In the genomic region with DNA sequence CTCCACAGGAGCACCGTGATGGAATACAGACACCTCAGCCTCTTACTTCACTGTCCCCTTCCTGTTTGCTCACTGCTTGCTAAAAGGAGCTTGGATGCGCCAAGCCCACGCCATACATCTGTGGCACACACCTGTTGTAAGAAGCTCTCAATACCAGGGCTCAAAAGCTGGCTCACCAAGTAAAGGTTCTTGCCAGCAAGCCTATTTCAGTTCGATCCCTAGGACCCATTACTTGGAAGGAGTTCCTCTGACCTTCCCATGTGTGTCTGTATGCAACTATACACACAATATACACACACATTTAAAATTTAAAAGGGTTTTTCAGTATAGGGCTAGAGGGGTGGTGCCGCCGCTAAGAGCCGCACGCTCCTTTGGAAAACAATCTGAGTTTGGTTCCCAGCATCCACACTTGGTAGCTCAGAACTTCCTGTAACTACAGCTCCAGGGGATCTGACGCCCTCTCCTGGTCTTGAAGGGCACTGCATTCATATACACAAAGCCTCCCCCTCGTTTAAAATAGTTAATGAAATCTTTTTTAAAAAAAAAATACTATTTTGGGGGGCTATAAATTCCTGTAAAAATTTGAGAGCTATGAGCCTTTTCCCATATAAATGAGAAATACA, we compare ENCODE assay signal across 10 mouse cellular contexts. TPM values are rescaled to one million over a fixed set of nuclear protein-coding genes. Genes with fewer than 3 reads are reported as not detected.
A peak's percentile ranks its signal among the peaks of the same experiment; 100 is the strongest.
DNase-seq lines count a peak whose midpoint lies in the region; ATAC-seq and TF ChIP-seq lines count a peak whose summit lies in the region.
"Had no signal": no experiment of that assay in that cellular context is flagged by ENCODE, and none has a peak within 500 bp of the region (broad histone marks: within the 10 kb centered on the region; RNA-seq: fewer than 3 reads in every experiment).

No protein-coding gene starts in this region.

- H3K4me2 ChIP-seq in midbrain, embryonic 13.5 days (replicated peaks): peak overlapping the region; percentile 81; the same call in 1 of the 2 replicates
- H3K4me2 ChIP-seq in hindbrain, embryonic 14.5 days (replicated peaks): peak overlapping the region; percentile 84

- peaks cover 50% of the 10 kb centered on the region for H3K4me1 ChIP-seq in midbrain, embryonic 13.5 days (replicated peaks)
- peaks cover 46% of the 10 kb centered on the region for H3K4me1 ChIP-seq in midbrain, embryonic 10.5 days
- H3K4me1 ChIP-seq in hindbrain, embryonic 14.5 days (replicated peaks; ENCODE audit: control insufficient read depth, insufficient read depth, low read length): peaks cover 34% of the 10 kb centered on the region
- peaks cover 25% of the 10 kb centered on the region for H3K4me1 ChIP-seq in small intestine, adult 2 months (ENCODE audit: control insufficient read depth, insufficient read depth, insufficient read length, low read length)

- peaks cover 12% of the 10 kb centered on the region for H3K36me3 ChIP-seq in midbrain, embryonic 13.5 days
- peaks cover 51% of the 10 kb centered on the region for H3K36me3 ChIP-seq in midbrain, embryonic 10.5 days
- H3K36me3 ChIP-seq in hindbrain, embryonic 14.5 days (replicated peaks; ENCODE audit: control insufficient read depth, insufficient read depth): no peaks in the 10 kb centered on the region
- H3K36me3 ChIP-seq in small intestine, adult 2 months (ENCODE audit: control insufficient read depth, insufficient read depth, low read length): no peaks in the 10 kb centered on the region

- no peak overlapping the region for H3K9ac ChIP-seq in midbrain, embryonic 13.5 days (replicated peaks)
- H3K9ac ChIP-seq in hindbrain, embryonic 14.5 days: no peak overlapping the region

- no peak for DNase-seq in midbrain, embryonic 10.5 days (ENCODE audit: low spot score)
- peak; percentile 76 for DNase-seq in brain, adult 2 months (ENCODE audit: low read depth, low spot score)
- DNase-seq in hindbrain, embryonic 14.5 days (ENCODE audit: low spot score): no peak
- DNase-seq in heart, postnatal 25 days (ENCODE audit: low spot score): no peak

- no peak for TF ChIP-seq POLR2A in small intestine, adult 2 months (IDR thresholded peaks at IDR 0.05; ENCODE audit: low read depth, low read length)

- no peak overlapping the region for H3K4me3 ChIP-seq in midbrain, embryonic 13.5 days (replicated peaks)
- no peak overlapping the region for H3K4me3 ChIP-seq in midbrain, embryonic 10.5 days
- H3K4me3 ChIP-seq in hindbrain, embryonic 14.5 days (replicated peaks; ENCODE audit: low read length): no peak overlapping the region
- no peak overlapping the region for H3K4me3 ChIP-seq in small intestine, adult 2 months (ENCODE audit: low read depth, low read length)

- 88% methylated on average over 10 of the region's 10 CpGs for WGBS in midbrain, embryonic 13.5 days
- WGBS in midbrain, embryonic 10.5 days: 85% methylated on average over 10 of the region's 10 CpGs
- 87% methylated on average over 10 of the region's 10 CpGs for WGBS in hindbrain, embryonic 14.5 days
- 88% methylated on average over 10 of the region's 10 CpGs for WGBS in small intestine, adult 2 months

- TF ChIP-seq CTCF in small intestine, adult 2 months (IDR thresholded peaks at IDR 0.05; ENCODE audit: extremely low read depth, insufficient read length, insufficient replicate concordance, low read depth, low read length): peak; percentile 31; the same call in 1 of the 2 replicates

- H3K9me3 ChIP-seq in midbrain, embryonic 13.5 days: no peaks in the 10 kb centered on the region
- no peaks in the 10 kb centered on the region for H3K9me3 ChIP-seq in midbrain, embryonic 10.5 days (replicated peaks)
- H3K9me3 ChIP-seq in hindbrain, embryonic 14.5 days (ENCODE audit: control insufficient read depth, low read length): no peaks in the 10 kb centered on the region
- H3K9me3 ChIP-seq: limb, embryonic 10.5 days had no signal

- ATAC-seq in midbrain, embryonic 13.5 days: no peak
- ATAC-seq in hindbrain, embryonic 14.5 days (ENCODE audit: low FRiP score): no peak
- no peak for ATAC-seq in monocyte, adult 5-6 weeks (replicated peaks; ENCODE audit: insufficient number of reproducible peaks, low FRiP score, low TSS enrichment, poor library complexity, severe bottlenecking)
- ATAC-seq: activated CD4-positive, CD25-positive, alpha-beta regulatory T cell, adult 4 months had no signal

- no peak overlapping the region for H3K27ac ChIP-seq in midbrain, embryonic 13.5 days
- H3K27ac ChIP-seq in midbrain, embryonic 10.5 days (replicated peaks): no peak overlapping the region
- H3K27ac ChIP-seq in hindbrain, embryonic 14.5 days: 0 out of 2 replicates have a peak overlapping the region, but pooled peaks have one; percentile 36
- H3K27ac ChIP-seq in small intestine, adult 2 months (ENCODE audit: insufficient read depth, low read depth, low read length): no peak overlapping the region
- H3K27ac ChIP-seq: limb, embryonic 10.5 days had no signal

- intact Hi-C loops in heart, postnatal 25 days (cut with DNase I): loop anchor here (10.0 kb wide), 1 partner anchor 171 kb away; no protein-coding TSS in a partner anchor

- peaks cover 4% of the 10 kb centered on the region; the same call in 1 of the 2 replicates for H3K27me3 ChIP-seq in midbrain, embryonic 13.5 days
- peaks cover 11% of the 10 kb centered on the region for H3K27me3 ChIP-seq in midbrain, embryonic 10.5 days (ENCODE audit: low read depth, poor library complexity, severe bottlenecking)
- peaks cover 4% of the 10 kb centered on the region; the same call in 1 of the 2 replicates for H3K27me3 ChIP-seq in hindbrain, embryonic 14.5 days (ENCODE audit: control insufficient read depth, insufficient read depth, low read length)
- H3K27me3 ChIP-seq in small intestine, adult 2 months (ENCODE audit: control insufficient read depth, insufficient read depth, low read length): no peaks in the 10 kb centered on the region

RNA-seq across cellular contexts. Expression of a gene that starts 3.6 kb away (rescaled TPM):
- 7.1 and 10.2 TPM in 2 replicates for polyA plus RNA-seq in midbrain, embryonic 13.5 days (2015; fragmentation: Nextera tagmentation; extraction: Ambion mirVana)
- polyA plus RNA-seq in midbrain, embryonic 10.5 days (2016; fragmentation: Nextera tagmentation; extraction: Ambion mirVana): 5.8 and 7.9 TPM in 2 replicates
- 17.9 and 19.2 TPM in 2 replicates for polyA plus RNA-seq in hindbrain, embryonic 14.5 days (2014; fragmentation: Nextera tagmentation; extraction: Ambion mirVana)
- 3.5 and 9.1 TPM in 2 replicates for polyA plus RNA-seq in small intestine, adult 2 months (2012; rRNA removed)
- total RNA-seq in monocyte, adult 5-6 weeks (2017): 0.78 to 3.5 TPM (median 1.3 TPM) in 3 replicates
- total RNA-seq in heart, postnatal 25 days (2021): 1 to 10 TPM; 3.7 to 6.6 TPM

RNA-seq across cellular contexts. Expression of a gene that starts 49.9 kb away (rescaled TPM):
- 0.13 and 0.15 TPM in 2 replicates for polyA plus RNA-seq in midbrain, embryonic 13.5 days (2015; fragmentation: Nextera tagmentation; extraction: Ambion mirVana)
- 0.02 TPM in 2 replicates for polyA plus RNA-seq in midbrain, embryonic 10.5 days (2016; fragmentation: Nextera tagmentation; extraction: Ambion mirVana)
- 0.04 and 0.12 TPM in 2 replicates for polyA plus RNA-seq in hindbrain, embryonic 14.5 days (2014; fragmentation: Nextera tagmentation; extraction: Ambion mirVana)
- 0.11 and 0.16 TPM in 2 replicates for polyA plus RNA-seq in small intestine, adult 2 months (2012; rRNA removed)
- not detected in 3 replicates for total RNA-seq in monocyte, adult 5-6 weeks (2017)
- under 1 TPM; 0.20 to 0.23 TPM for total RNA-seq in heart, postnatal 25 days (2021)
- polyA plus RNA-seq: activated CD4-positive, CD25-positive, alpha-beta regulatory T cell, adult 4 months; kidney, embryonic 14.5 days had no signal

RNA-seq across cellular contexts. Expression of a gene that starts 51.8 kb away (rescaled TPM):
- 0.20 and 0.39 TPM in 2 replicates for polyA plus RNA-seq in midbrain, embryonic 13.5 days (2015; fragmentation: Nextera tagmentation; extraction: Ambion mirVana)
- not detected in 2 replicates for polyA plus RNA-seq in midbrain, embryonic 10.5 days (2016; fragmentation: Nextera tagmentation; extraction: Ambion mirVana)
- polyA plus RNA-seq in hindbrain, embryonic 14.5 days (2014; fragmentation: Nextera tagmentation; extraction: Ambion mirVana): 0.16 and 0.31 TPM in 2 replicates
- 0.08 and 0.66 TPM in 2 replicates for polyA plus RNA-seq in small intestine, adult 2 months (2012; rRNA removed)
- total RNA-seq in monocyte, adult 5-6 weeks (2017): not detected in 3 replicates
- total RNA-seq in heart, postnatal 25 days (2021): under 1 TPM; 0.28 to 0.29 TPM
- polyA plus RNA-seq: kidney, embryonic 14.5 days had no signal
